Mouse (Mus musculus): Measurements from ENCODE around the gene Ccnb1ip1. TPM values are rescaled to one million over a fixed set of nuclear protein-coding genes. Genes with fewer than 3 reads are reported as not detected.
A peak's percentile ranks its signal among the peaks of the same experiment; 100 is the strongest.

Gene Ccnb1ip1
- polyA plus RNA-seq (2012; fragmentation: generic; extraction: Trizol) = 0.16 TPM

- peaks cover 7% of the 10 kb centered on the region for H3K79me2 ChIP-seq (ENCODE audit: control insufficient read depth, insufficient read depth)
- peaks cover 6% of the 10 kb centered on the region for H3K36me3 ChIP-seq (ENCODE audit: control insufficient read depth, insufficient read depth)
- H3K4me3 ChIP-seq = peak within 1 kb of the TSS; percentile 47
- peak; percentile 72 for TF ChIP-seq E2F4 (IDR thresholded peaks at IDR 0.05; ENCODE audit: insufficient read depth)
- no peak for TF ChIP-seq MAX (IDR thresholded peaks at IDR 0.05; ENCODE audit: low read depth)
- TF ChIP-seq POLR2A (IDR thresholded peaks at IDR 0.05; ENCODE audit: insufficient read length, low read depth) = peak; percentile 78
- peak in 1 of 3 experiments; percentile 3 for TF ChIP-seq MYOG (IDR thresholded peaks at IDR 0.05; ENCODE audit: control insufficient read depth in 1 of 3, insufficient read depth in 1 of 3, insufficient read length in 2 of 3, low read depth in 2 of 3)
- no peak for TF ChIP-seq TCF12 (IDR thresholded peaks at IDR 0.05; ENCODE audit: insufficient read depth, poor library complexity, severe bottlenecking)
- no peak for TF ChIP-seq TCF3 (IDR thresholded peaks at IDR 0.05; ENCODE audit: insufficient read length, low read depth)
- peak; percentile 42 for TF ChIP-seq USF1 (IDR thresholded peaks at IDR 0.05; ENCODE audit: low read depth)
- TF ChIP-seq REST (IDR thresholded peaks at IDR 0.05; ENCODE audit: insufficient read depth, insufficient read length) = no peak
- TF ChIP-seq MYOD1 (IDR thresholded peaks at IDR 0.05; ENCODE audit: control insufficient read depth in 1 of 3, insufficient read length in 2 of 3, low read depth in 2 of 3) = no peak
- peak; percentile 74 for TF ChIP-seq POLR2AphosphoS2 (IDR thresholded peaks at IDR 0.05; ENCODE audit: insufficient read length, low read depth)
- H3K4me2 ChIP-seq (ENCODE audit: low read depth) = peak within 1 kb of the TSS; percentile 62
- no peaks in the 10 kb centered on the region for H3K27me3 ChIP-seq (ENCODE audit: control insufficient read depth, insufficient read depth, insufficient read length)
- H3ac ChIP-seq (ENCODE audit: control insufficient read depth, insufficient read length) = peak within 1 kb of the TSS; percentile 40
These were observed at the start of gene Ccnb1ip1, which contains the start of gene Parp2 for GRCm38 (mm10) chr14:50807487-50808072. Gene Ccnb1ip1 (minus strand): TSS chr14:50807732. Gene Parp2 (plus strand): TSS chr14:50807841.

DNA sequence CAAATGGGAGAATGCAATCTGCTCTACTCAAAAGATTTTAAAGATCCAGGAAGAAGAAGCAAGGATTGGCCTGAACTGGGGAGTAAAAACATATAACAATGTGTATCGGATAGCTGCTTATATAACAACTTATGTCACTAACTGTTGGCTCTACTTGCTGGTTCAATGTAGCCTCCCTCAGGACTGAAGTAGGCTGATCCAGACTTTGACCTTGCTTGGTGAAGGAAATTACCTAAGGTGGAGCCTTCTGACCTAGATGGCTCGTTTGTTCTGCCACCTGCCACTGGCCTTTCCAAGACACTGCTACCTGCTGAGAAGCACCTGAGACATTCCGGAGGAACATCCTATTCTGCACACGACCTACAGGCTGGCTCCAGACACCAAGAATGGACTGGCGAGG is 48.3 kb upstream of the Ccnb1ip1 start:
- TF ChIP-seq MYOG (IDR thresholded peaks at IDR 0.05; ENCODE audit: control insufficient read depth in 1 of 3, insufficient read depth in 1 of 3, insufficient read length in 2 of 3, low read depth in 2 of 3) (no peak), TCF3 (IDR thresholded peaks at IDR 0.05; ENCODE audit: insufficient read length, low read depth) (no peak), MYOD1 (IDR thresholded peaks at IDR 0.05; ENCODE audit: control insufficient read depth in 1 of 3, insufficient read length in 2 of 3, low read depth in 2 of 3) (no peak), USF1 (IDR thresholded peaks at IDR 0.05; ENCODE audit: low read depth) (no peak), MAX (IDR thresholded peaks at IDR 0.05; ENCODE audit: low read depth) (no peak), CEBPB (IDR thresholded peaks at IDR 0.05; ENCODE audit: insufficient read depth, poor library complexity, severe bottlenecking) (no peak), E2F4 (IDR thresholded peaks at IDR 0.05; ENCODE audit: insufficient read depth) (no peak), SRF (IDR thresholded peaks at IDR 0.05; ENCODE audit: control insufficient read depth, insufficient read length, low read depth) (no peak), REST (IDR thresholded peaks at IDR 0.05; ENCODE audit: insufficient read depth, insufficient read length) (no peak)
- no peaks in the 10 kb centered on the region for H3K27me3 ChIP-seq (ENCODE audit: control insufficient read depth, insufficient read depth, insufficient read length)
- H3K36me3 ChIP-seq (ENCODE audit: control insufficient read depth, insufficient read depth) = peaks cover 41% of the 10 kb centered on the region
- H3K79me2 ChIP-seq (ENCODE audit: control insufficient read depth, insufficient read depth) = no peaks in the 10 kb centered on the region
- no peak overlapping the region for H3K4me2 ChIP-seq (ENCODE audit: low read depth)
- no peak overlapping the region for H3ac ChIP-seq (ENCODE audit: control insufficient read depth, insufficient read length)
- H3K4me3 ChIP-seq = no peak overlapping the region

- peaks cover 16% of the 10 kb centered on the region for H3K36me3 ChIP-seq (ENCODE audit: control insufficient read depth, insufficient read depth)
- H3ac ChIP-seq (ENCODE audit: control insufficient read depth, insufficient read length) = no peak overlapping the region
- no peaks in the 10 kb centered on the region for H3K27me3 ChIP-seq (ENCODE audit: control insufficient read depth, insufficient read depth, insufficient read length)
- no peak overlapping the region for H3K4me3 ChIP-seq
- H3K4me2 ChIP-seq (ENCODE audit: low read depth) = no peak overlapping the region
- no peaks in the 10 kb centered on the region for H3K79me2 ChIP-seq (ENCODE audit: control insufficient read depth, insufficient read depth)
- TF ChIP-seq POLR2AphosphoS2 (IDR thresholded peaks at IDR 0.05; ENCODE audit: insufficient read length, low read depth) = no peak
- no peak for TF ChIP-seq TCF3 (IDR thresholded peaks at IDR 0.05; ENCODE audit: insufficient read length, low read depth)
- TF ChIP-seq MYOD1 (IDR thresholded peaks at IDR 0.05; ENCODE audit: control insufficient read depth in 1 of 3, insufficient read length in 2 of 3, low read depth in 2 of 3) = no peak
- TF ChIP-seq E2F4 (IDR thresholded peaks at IDR 0.05; ENCODE audit: insufficient read depth) = no peak
- TF ChIP-seq MYOG (IDR thresholded peaks at IDR 0.05; ENCODE audit: control insufficient read depth in 1 of 3, insufficient read depth in 1 of 3, insufficient read length in 2 of 3, low read depth in 2 of 3) = no peak
These were observed 29.7 kb upstream of the Ccnb1ip1 start for GRCm38 (mm10) chr14:50837236-50837635.

- peaks cover 17% of the 10 kb centered on the region for H3K36me3 ChIP-seq (ENCODE audit: control insufficient read depth, insufficient read depth)
- no peak overlapping the region for H3K4me3 ChIP-seq
- no peak overlapping the region for H3ac ChIP-seq (ENCODE audit: control insufficient read depth, insufficient read length)
- no peak for TF ChIP-seq MAX (IDR thresholded peaks at IDR 0.05; ENCODE audit: low read depth)
- no peak for TF ChIP-seq SRF (IDR thresholded peaks at IDR 0.05; ENCODE audit: control insufficient read depth, insufficient read length, low read depth)
- TF ChIP-seq REST (IDR thresholded peaks at IDR 0.05; ENCODE audit: insufficient read depth, insufficient read length) = no peak
- TF ChIP-seq MYOG (IDR thresholded peaks at IDR 0.05; ENCODE audit: control insufficient read depth in 1 of 3, insufficient read depth in 1 of 3, insufficient read length in 2 of 3, low read depth in 2 of 3) = no peak
- TF ChIP-seq TCF12 (IDR thresholded peaks at IDR 0.05; ENCODE audit: insufficient read depth, poor library complexity, severe bottlenecking) = no peak
- TF ChIP-seq POLR2AphosphoS2 (IDR thresholded peaks at IDR 0.05; ENCODE audit: insufficient read length, low read depth) = no peak
- no peak for TF ChIP-seq CEBPB (IDR thresholded peaks at IDR 0.05; ENCODE audit: insufficient read depth, poor library complexity, severe bottlenecking)
- TF ChIP-seq MYOD1 (IDR thresholded peaks at IDR 0.05; ENCODE audit: control insufficient read depth in 1 of 3, insufficient read length in 2 of 3, low read depth in 2 of 3) = no peak
- no peak for TF ChIP-seq TCF3 (IDR thresholded peaks at IDR 0.05; ENCODE audit: insufficient read length, low read depth)
- no peak for TF ChIP-seq USF1 (IDR thresholded peaks at IDR 0.05; ENCODE audit: low read depth)
- TF ChIP-seq POLR2A (IDR thresholded peaks at IDR 0.05; ENCODE audit: insufficient read length, low read depth) = no peak
- TF ChIP-seq E2F4 (IDR thresholded peaks at IDR 0.05; ENCODE audit: insufficient read depth) = no peak
- no peak overlapping the region for H3K4me2 ChIP-seq (ENCODE audit: low read depth)
- no peaks in the 10 kb centered on the region for H3K79me2 ChIP-seq (ENCODE audit: control insufficient read depth, insufficient read depth)
- H3K27me3 ChIP-seq (ENCODE audit: control insufficient read depth, insufficient read depth, insufficient read length) = no peaks in the 10 kb centered on the region
These were observed 26.9 kb upstream of the Ccnb1ip1 start for GRCm38 (mm10) chr14:50834435-50834834.

- Histone ChIP-seq H3K27me3 (ENCODE audit: control insufficient read depth, insufficient read depth, insufficient read length) (no peaks in the 10 kb centered on the region), H3K79me2 (ENCODE audit: control insufficient read depth, insufficient read depth) (no peaks in the 10 kb centered on the region), H3ac (ENCODE audit: control insufficient read depth, insufficient read length) (no peak overlapping the region), H3K4me2 (ENCODE audit: low read depth) (no peak overlapping the region), H3K4me3 (no peak overlapping the region), H3K36me3 (ENCODE audit: control insufficient read depth, insufficient read depth) (peaks cover 20% of the 10 kb centered on the region)
- TF ChIP-seq MYOG (IDR thresholded peaks at IDR 0.05; ENCODE audit: control insufficient read depth in 1 of 3, insufficient read depth in 1 of 3, insufficient read length in 2 of 3, low read depth in 2 of 3) (no peak), POLR2AphosphoS2 (IDR thresholded peaks at IDR 0.05; ENCODE audit: insufficient read length, low read depth) (no peak), POLR2A (IDR thresholded peaks at IDR 0.05; ENCODE audit: insufficient read length, low read depth) (no peak), TCF12 (IDR thresholded peaks at IDR 0.05; ENCODE audit: insufficient read depth, poor library complexity, severe bottlenecking) (no peak), REST (IDR thresholded peaks at IDR 0.05; ENCODE audit: insufficient read depth, insufficient read length) (no peak), MAX (IDR thresholded peaks at IDR 0.05; ENCODE audit: low read depth) (no peak), MYOD1 (IDR thresholded peaks at IDR 0.05; ENCODE audit: control insufficient read depth in 1 of 3, insufficient read length in 2 of 3, low read depth in 2 of 3) (no peak), TCF3 (IDR thresholded peaks at IDR 0.05; ENCODE audit: insufficient read length, low read depth) (no peak), SRF (IDR thresholded peaks at IDR 0.05; ENCODE audit: control insufficient read depth, insufficient read length, low read depth) (no peak), CEBPB (IDR thresholded peaks at IDR 0.05; ENCODE audit: insufficient read depth, poor library complexity, severe bottlenecking) (no peak), E2F4 (IDR thresholded peaks at IDR 0.05; ENCODE audit: insufficient read depth) (no peak), USF1 (IDR thresholded peaks at IDR 0.05; ENCODE audit: low read depth) (no peak)
These were observed 26.4 kb upstream of the Ccnb1ip1 start for GRCm38 (mm10) chr14:50833964-50834363.
